Mouse (Mus musculus) megakaryocyte progenitor cell, adult 5-6 weeks (primary cell): ENCODE data around the gene Osbpl2. TPM values are rescaled to one million over a fixed set of nuclear protein-coding genes. Genes with fewer than 3 reads are reported as not detected.

Source experiments
- ATAC-seq: replicated peaks from 2 replicates; pipeline ENCODE4 v1.8.0; 2016; ENCODE audit warnings: mild to moderate bottlenecking, moderate TSS enrichment, inconsistent platforms; ENCODE audit not compliant: poor library complexity
- total RNA-seq, 2 experiments: library from RNA; stranded (forward) in 1 of 2; stranded (reverse) in 1 of 2; fragments of 157-497, 149-512 nt in 1 of 2; fragments of 200-1000 nt in 1 of 2; gene quantifications; 2 replicates each; pipeline versions ENCODE4 v1.2.3 to v1.2.4; 2015 to 2017

The Osbpl2 gene
- total RNA-seq, 2 experiments from 2014 or later, result 20.0 to 40.8 TPM

GRCm38 (mm10) chr2:180198782-180199181 lies 79.7 kb downstream of the Osbpl2 start:
- no peak for ATAC-seq

DNA sequence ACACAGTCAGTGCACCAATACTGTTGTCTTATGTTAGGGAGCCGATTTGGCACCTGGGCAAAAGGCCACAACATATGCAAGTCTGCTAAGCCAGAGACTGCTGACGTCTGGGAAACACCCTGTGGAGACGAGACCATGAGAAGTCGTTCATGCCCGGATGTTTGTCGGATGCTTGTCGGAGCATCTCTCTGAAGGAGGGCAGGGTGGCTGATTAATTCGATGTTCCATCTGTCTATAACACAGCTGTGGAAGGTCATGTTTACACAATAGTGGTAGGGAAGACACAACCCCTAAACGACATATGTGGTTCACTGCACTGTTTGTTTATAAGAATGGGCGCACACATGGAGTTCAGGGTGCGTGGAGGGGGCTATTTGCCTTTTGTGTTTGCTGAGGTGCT lies 81.6 kb downstream of the Osbpl2 start:
- ATAC-seq, result no peak

DNA sequence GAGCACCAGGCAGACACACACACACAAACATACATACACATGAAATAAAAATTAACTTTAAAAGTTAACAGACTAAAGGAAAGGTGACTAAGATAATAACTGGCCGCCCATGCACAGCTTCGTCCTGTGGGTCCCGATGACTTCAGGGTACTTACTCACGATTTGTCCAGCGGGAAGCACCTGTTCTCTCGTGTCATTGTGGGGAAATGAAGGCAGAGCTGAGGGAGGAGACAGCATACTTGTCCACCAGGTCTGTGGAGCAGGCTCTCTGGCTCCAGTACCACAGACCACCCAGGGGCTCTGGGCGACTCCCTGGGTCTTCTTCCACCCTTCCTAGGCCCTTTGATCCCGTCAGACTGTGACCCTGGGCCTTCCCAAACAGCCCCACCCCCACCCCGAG lies 82.2 kb downstream of the Osbpl2 start:
- ATAC-seq, result no peak

DNA sequence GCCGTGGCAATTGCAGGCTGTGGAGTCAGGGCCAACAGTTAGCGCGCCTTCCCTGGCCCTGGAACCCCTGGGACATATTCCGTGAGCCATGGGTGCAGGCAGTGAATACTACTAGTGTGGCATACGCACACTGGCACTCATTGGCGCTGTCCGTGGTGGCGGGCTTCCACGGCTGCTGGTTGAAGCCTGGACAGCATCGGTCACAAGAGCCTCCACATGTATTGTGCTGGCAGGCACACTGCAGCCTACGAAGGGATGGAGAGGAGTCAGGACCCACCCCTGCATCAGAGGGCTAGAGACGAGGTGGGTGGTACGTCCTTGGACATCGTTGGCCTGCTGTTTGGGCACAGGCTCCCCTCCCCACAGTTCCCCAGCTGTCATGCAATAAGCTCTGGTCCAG lies 83.2 kb downstream of the Osbpl2 start:
- ATAC-seq, result 0 out of 2 replicates have a peak, but pooled peaks have one; percentile 2

- ATAC-seq, result peak; percentile 58
Observed at GRCm38 (mm10) chr2:180202805-180203204, 83.7 kb downstream of the Osbpl2 start.

GRCm38 (mm10) chr2:180204501-180204900 lies 85.4 kb downstream of the Osbpl2 start:
- no peak for ATAC-seq

- no peak for ATAC-seq
Observed at GRCm38 (mm10) chr2:180205083-180205955, 86.2 kb downstream of the Osbpl2 start.

GRCm38 (mm10) chr2:180205956-180206280 lies 86.8 kb downstream of the Osbpl2 start:
- no peak for ATAC-seq

DNA sequence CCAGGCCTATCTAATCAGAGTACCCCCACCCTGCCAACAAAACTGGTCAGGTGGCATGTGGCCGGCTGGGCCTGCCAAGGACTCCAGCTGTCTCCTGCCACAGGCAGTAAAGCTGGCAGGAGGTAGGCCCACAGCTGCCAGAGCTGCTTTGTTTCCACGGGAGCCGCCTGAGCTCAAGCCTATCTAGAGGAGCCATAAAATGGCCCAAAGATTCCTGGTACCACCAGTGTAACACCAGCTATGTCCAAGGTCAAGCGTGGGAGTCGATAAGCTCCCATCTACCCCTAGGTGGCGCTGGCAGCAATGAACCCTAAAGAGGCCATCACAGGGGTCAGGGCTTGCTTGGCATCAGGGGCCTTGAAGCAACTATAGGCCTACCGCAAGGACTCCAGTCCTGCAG lies 88.7 kb downstream of the Osbpl2 start:
- ATAC-seq, result peak; percentile 51

DNA sequence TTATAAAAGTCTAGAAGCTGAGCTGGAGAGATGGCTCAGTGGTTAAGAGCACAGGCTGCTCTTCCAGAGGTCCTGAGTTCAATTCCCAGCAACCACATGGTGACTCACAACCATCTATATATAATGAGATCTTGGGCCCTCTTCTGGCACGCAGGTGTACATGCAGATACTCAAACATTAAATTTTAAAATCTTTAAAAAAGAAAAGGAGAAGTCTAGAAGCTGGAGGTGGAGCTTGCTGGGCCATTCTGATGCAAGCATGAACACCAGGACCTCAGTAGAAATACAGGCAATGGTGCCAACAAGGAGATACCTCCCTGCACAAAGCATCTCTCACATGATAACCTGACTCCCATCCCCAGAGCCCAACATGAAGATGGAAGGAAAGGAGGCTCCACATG lies 89.9 kb downstream of the Osbpl2 start:
- ATAC-seq, result peak; percentile 30

GRCm38 (mm10) chr2:180212255-180212654 lies 93.1 kb downstream of the Osbpl2 start:
- ATAC-seq, result no peak

Other genes starting within 250 kb of the Osbpl2 start
- gene Taf4, start 142.7 kb upstream of the Osbpl2 start, total RNA-seq (2015), result 21.7 and 24.4 TPM in 2 replicates
- 15.1 and 18.0 TPM in 2 replicates for gene Taf4, start 142.7 kb upstream of the Osbpl2 start, total RNA-seq (2017)
- 8.3 and 9.7 TPM in 2 replicates for gene Lsm14b, start 94.3 kb upstream of the Osbpl2 start, total RNA-seq (2015)
- gene Lsm14b, start 94.3 kb upstream of the Osbpl2 start, total RNA-seq (2017), result 23.5 and 23.9 TPM in 2 replicates
- gene Psma7, start 76.9 kb upstream of the Osbpl2 start, total RNA-seq (2015), result 355 and 392 TPM in 2 replicates
- 426 and 445 TPM in 2 replicates for gene Psma7, start 76.9 kb upstream of the Osbpl2 start, total RNA-seq (2017)
- 1.1 and 2.1 TPM in 2 replicates for gene Ss18l1, start 76.8 kb upstream of the Osbpl2 start, total RNA-seq (2015)
- gene Ss18l1, start 76.8 kb upstream of the Osbpl2 start, total RNA-seq (2017), result 2.5 and 2.6 TPM in 2 replicates
- 6.4 and 9.3 TPM in 2 replicates for gene Mtg2, start 48.7 kb upstream of the Osbpl2 start, total RNA-seq (2015)
- gene Mtg2, start 48.7 kb upstream of the Osbpl2 start, total RNA-seq (2017), result 12.2 and 14.0 TPM in 2 replicates
- gene Hrh3, start 14.8 kb upstream of the Osbpl2 start, total RNA-seq (2015), result not detected in 2 replicates
- not detected in 2 replicates for gene Hrh3, start 14.8 kb upstream of the Osbpl2 start, total RNA-seq (2017)
- gene Adrm1, start 52.2 kb downstream of the Osbpl2 start, total RNA-seq (2015), result 67.6 and 85.2 TPM in 2 replicates
- gene Adrm1, start 52.2 kb downstream of the Osbpl2 start, total RNA-seq (2017), result 52.9 and 84.5 TPM in 2 replicates
- 0.07 and 2.1 TPM in 2 replicates for gene Lama5, start 106.6 kb downstream of the Osbpl2 start, total RNA-seq (2015)
- 0.03 and 0.08 TPM in 2 replicates for gene Lama5, start 106.6 kb downstream of the Osbpl2 start, total RNA-seq (2017)
- 1,700 and 1,787 TPM in 2 replicates for gene Rps21, start 138.1 kb downstream of the Osbpl2 start, total RNA-seq (2015)
- gene Rps21, start 138.1 kb downstream of the Osbpl2 start, total RNA-seq (2017), result 2,626 and 3,717 TPM in 2 replicates
- 12.6 and 15.1 TPM in 2 replicates for gene Cables2, start 154.2 kb downstream of the Osbpl2 start, total RNA-seq (2015)
- 9.9 and 12.7 TPM in 2 replicates for gene Cables2, start 154.2 kb downstream of the Osbpl2 start, total RNA-seq (2017)
- gene Rbbp8nl, start 170.6 kb downstream of the Osbpl2 start, total RNA-seq (2015), result not detected in 2 replicates
- not detected in 2 replicates for gene Rbbp8nl, start 170.6 kb downstream of the Osbpl2 start, total RNA-seq (2017)
- not detected in 2 replicates for gene Gata5, start 215.4 kb downstream of the Osbpl2 start, total RNA-seq (2015)
- gene Gata5, start 215.4 kb downstream of the Osbpl2 start, total RNA-seq (2017), result not detected in 2 replicates